Mouse (Mus musculus): ENCODE measurements around the gene Txndc15. TPM values are rescaled to one million over a fixed set of nuclear protein-coding genes. Genes with fewer than 3 reads are reported as not detected.
A peak's percentile ranks its signal among the peaks of the same experiment; 100 is the strongest.
"Not testable (repeated sequence)": the region's sequence is repeated elsewhere in the genome, so short reads cannot be mapped to it uniquely, and the experiment has no call there.

Gene Txndc15
- polyA plus RNA-seq, 1 experiment from 2014 or later = 76.6 TPM

- ATAC-seq (ENCODE audit: insufficient read depth) (no peak), DNase-seq (no peak)
- H3K27me3 ChIP-seq (ENCODE audit: insufficient read depth, low read length) = no peaks in the 10 kb centered on the region
- H3K27ac ChIP-seq (ENCODE audit: low read depth) = no peak overlapping the region
- TF ChIP-seq CTCF (IDR thresholded peaks at IDR 0.05; ENCODE audit: low read depth) = no peak
- 27% methylated on average over 4 of the region's 4 CpGs for WGBS
- no peak overlapping the region for H3K4me2 ChIP-seq
- H3K9me3 ChIP-seq (ENCODE audit: low read depth, low read length) = no peaks in the 10 kb centered on the region
- no peaks in the 10 kb centered on the region for H3K4me1 ChIP-seq (ENCODE audit: insufficient read depth)
- H3K36me3 ChIP-seq (ENCODE audit: insufficient read depth) = no peaks in the 10 kb centered on the region
- H3K9ac ChIP-seq = no peak overlapping the region
- no peak overlapping the region for H3K4me3 ChIP-seq (ENCODE audit: low read depth, low read length)
These were observed 26.4 kb upstream of the Txndc15 start for GRCm38 (mm10) chr13:55687927-55688602.

GRCm38 (mm10) chr13:55692535-55693242, 21.8 kb upstream of the Txndc15 start, which contains the start of gene B230219D22Rik:
Gene B230219D22Rik (plus strand): TSS chr13:55693124.
- H3K4me1 ChIP-seq (ENCODE audit: insufficient read depth) = peaks cover 15% of the 10 kb centered on the region
- no peaks in the 10 kb centered on the region for H3K9me3 ChIP-seq (ENCODE audit: low read depth, low read length)
- H3K9ac ChIP-seq = peak within 1 kb of the TSS; percentile 100
- peak within 1 kb of the TSS; percentile 89 for H3K4me3 ChIP-seq (ENCODE audit: low read depth, low read length)
- peak; percentile 34 for TF ChIP-seq CTCF (IDR thresholded peaks at IDR 0.05; ENCODE audit: low read depth)
- H3K4me2 ChIP-seq = peak within 1 kb of the TSS; percentile 86
- peak within 1 kb of the TSS; percentile 98 for H3K27ac ChIP-seq (ENCODE audit: low read depth)
- H3K27me3 ChIP-seq (ENCODE audit: insufficient read depth, low read length) = no peaks in the 10 kb centered on the region
- ATAC-seq (ENCODE audit: insufficient read depth) = peak; percentile 97
- peak; percentile 99 for DNase-seq
- WGBS = 2% methylated on average over 47 of the region's 51 CpGs
- 0 out of 2 replicates have a peak, but pooled peaks cover 4% of the 10 kb centered on the region for H3K36me3 ChIP-seq (ENCODE audit: insufficient read depth)

- peak overlapping the region; percentile 100 for H3K9ac ChIP-seq
- peak; percentile 76 for ATAC-seq (ENCODE audit: insufficient read depth)
- peak; percentile 71 for DNase-seq
- H3K4me1 ChIP-seq (ENCODE audit: insufficient read depth) = peaks cover 15% of the 10 kb centered on the region
- H3K27me3 ChIP-seq (ENCODE audit: insufficient read depth, low read length) = no peaks in the 10 kb centered on the region
- H3K9me3 ChIP-seq (ENCODE audit: low read depth, low read length) = no peaks in the 10 kb centered on the region
- H3K36me3 ChIP-seq (ENCODE audit: insufficient read depth) = 0 out of 2 replicates have a peak, but pooled peaks cover 6% of the 10 kb centered on the region
- under 1% methylated on average over 39 of the region's 70 CpGs for WGBS
- H3K4me2 ChIP-seq = peak overlapping the region; percentile 86
- H3K4me3 ChIP-seq (ENCODE audit: low read depth, low read length) = peak overlapping the region; percentile 89
- H3K27ac ChIP-seq (ENCODE audit: low read depth) = peak overlapping the region; percentile 98
- TF ChIP-seq CTCF (IDR thresholded peaks at IDR 0.05; ENCODE audit: low read depth) = no peak
These were observed 21.2 kb upstream of the Txndc15 start for GRCm38 (mm10) chr13:55693243-55693721.

DNA sequence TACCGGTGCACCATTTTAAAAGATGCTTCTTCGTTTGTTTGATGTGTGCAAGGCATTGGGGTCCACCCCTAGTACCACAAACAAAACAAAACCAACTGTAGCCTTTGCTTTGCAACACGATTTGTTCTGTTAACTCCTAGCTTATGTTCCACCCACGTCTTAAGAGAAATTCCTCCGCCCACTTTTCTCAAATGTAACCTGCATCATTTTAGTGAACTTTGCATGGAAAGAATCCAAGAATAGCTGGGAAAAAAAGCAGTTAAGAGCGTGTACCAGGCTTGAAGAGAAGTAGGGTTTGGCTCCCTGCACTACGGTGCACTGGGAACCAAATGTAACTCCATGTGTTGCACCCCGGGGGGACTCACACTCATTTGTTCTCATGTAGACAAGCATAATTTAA, 20.3 kb upstream of the Txndc15 start:
- TF ChIP-seq CTCF (IDR thresholded peaks at IDR 0.05; ENCODE audit: low read depth) = no peak
- Histone ChIP-seq H3K36me3 (ENCODE audit: insufficient read depth) (peaks cover 14% of the 10 kb centered on the region), H3K27ac (ENCODE audit: low read depth) (no peak overlapping the region; the same call in 1 of the 2 replicates), H3K27me3 (ENCODE audit: insufficient read depth, low read length) (no peaks in the 10 kb centered on the region), H3K4me2 (peak overlapping the region; percentile 86), H3K9ac (peak overlapping the region; percentile 100), H3K4me1 (ENCODE audit: insufficient read depth) (peaks cover 15% of the 10 kb centered on the region), H3K4me3 (ENCODE audit: low read depth, low read length) (peak overlapping the region; percentile 89), H3K9me3 (ENCODE audit: low read depth, low read length) (no peaks in the 10 kb centered on the region)
- DNase-seq = peak; percentile 57
- WGBS = 5% methylated on average over 8 of the region's 8 CpGs
- ATAC-seq (ENCODE audit: insufficient read depth) = no peak

DNA sequence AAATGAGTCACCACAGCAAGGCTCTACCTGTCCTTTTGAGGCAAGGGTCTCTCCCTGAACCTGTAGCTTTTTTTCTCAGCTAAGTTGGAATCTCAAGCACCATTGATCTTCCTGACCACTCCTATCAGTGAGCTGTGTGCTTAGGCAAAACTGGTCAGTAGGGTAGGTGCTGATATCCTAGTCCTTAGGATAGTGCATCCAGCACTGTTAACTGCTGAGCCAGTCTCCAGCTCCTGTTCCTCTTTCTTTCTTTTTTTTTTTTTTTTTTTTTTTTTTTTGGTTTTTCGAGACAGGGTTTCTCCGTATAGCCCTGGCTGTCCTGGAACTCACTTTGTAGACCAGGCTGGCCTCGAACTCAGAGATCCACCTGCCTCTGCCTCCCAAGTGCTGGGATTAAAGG, 18.5 kb upstream of the Txndc15 start:
- WGBS = no CpG with 5 or more reads among the region's 3 CpGs
- Histone ChIP-seq H3K36me3 (ENCODE audit: insufficient read depth) (peaks cover 32% of the 10 kb centered on the region), H3K4me1 (ENCODE audit: insufficient read depth) (peaks cover 15% of the 10 kb centered on the region)
- not testable (repeated sequence) for H3K4me2 ChIP-seq; DNase-seq; H3K27me3 ChIP-seq (ENCODE audit: insufficient read depth, low read length); H3K9ac ChIP-seq; ATAC-seq (ENCODE audit: insufficient read depth); H3K4me3 ChIP-seq (ENCODE audit: low read depth, low read length); H3K9me3 ChIP-seq (ENCODE audit: low read depth, low read length); H3K27ac ChIP-seq (ENCODE audit: low read depth)

GRCm38 (mm10) chr13:55704301-55704700, 10.1 kb upstream of the Txndc15 start:
- ATAC-seq (ENCODE audit: insufficient read depth) = no peak

DNA sequence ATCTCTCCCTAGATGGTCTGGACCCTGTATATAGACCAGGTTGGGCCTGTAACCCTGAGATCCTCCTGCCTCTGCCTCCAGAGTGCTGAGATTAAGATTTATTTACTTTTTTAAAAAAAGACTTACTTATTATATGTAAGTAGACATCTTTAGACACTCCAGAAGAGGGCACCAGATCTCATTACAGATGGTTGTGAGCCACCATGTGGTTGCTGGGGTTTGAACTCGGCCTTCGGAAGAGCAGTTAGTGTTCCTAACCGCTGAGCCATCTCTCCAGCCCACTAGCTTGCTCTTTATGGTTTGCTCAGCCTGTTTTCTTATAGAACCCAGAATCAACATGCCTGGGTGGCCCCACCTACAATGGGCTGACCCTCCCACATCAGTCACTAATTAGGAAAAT, 1.6 kb upstream of the Txndc15 start:
- WGBS = 85% methylated on average over 3 of the region's 3 CpGs
- ATAC-seq (ENCODE audit: insufficient read depth) (no peak), DNase-seq (no peak)
- Histone ChIP-seq H3K4me3 (ENCODE audit: low read depth, low read length) (no peak overlapping the region), H3K4me1 (ENCODE audit: insufficient read depth) (no peaks in the 10 kb centered on the region), H3K9me3 (ENCODE audit: low read depth, low read length) (no peaks in the 10 kb centered on the region), H3K27me3 (ENCODE audit: insufficient read depth, low read length) (no peaks in the 10 kb centered on the region), H3K36me3 (ENCODE audit: insufficient read depth) (peaks cover 2% of the 10 kb centered on the region; the same call in 1 of the 2 replicates), H3K4me2 (no peak overlapping the region), H3K9ac (no peak overlapping the region), H3K27ac (ENCODE audit: low read depth) (no peak overlapping the region)
- TF ChIP-seq CTCF (IDR thresholded peaks at IDR 0.05; ENCODE audit: low read depth) = no peak

More at GRCm38 (mm10) chr13:55704301-55704700, 10.1 kb upstream of the Txndc15 start:
- Histone ChIP-seq H3K4me2 (no peak overlapping the region), H3K27ac (ENCODE audit: low read depth) (no peak overlapping the region), H3K4me1 (ENCODE audit: insufficient read depth) (no peaks in the 10 kb centered on the region), H3K9ac (no peak overlapping the region), H3K9me3 (ENCODE audit: low read depth, low read length) (no peaks in the 10 kb centered on the region), H3K27me3 (ENCODE audit: insufficient read depth, low read length) (no peaks in the 10 kb centered on the region), H3K4me3 (ENCODE audit: low read depth, low read length) (no peak overlapping the region), H3K36me3 (ENCODE audit: insufficient read depth) (peaks cover 46% of the 10 kb centered on the region)
- no peak for DNase-seq
- WGBS = 86% methylated on average over 4 of the region's 4 CpGs
- no peak for TF ChIP-seq CTCF (IDR thresholded peaks at IDR 0.05; ENCODE audit: low read depth)

Data from lung, embryonic 14.5 days (tissue).